Mouse (Mus musculus): Measurements from ENCODE around the gene Camta1.

DNA sequence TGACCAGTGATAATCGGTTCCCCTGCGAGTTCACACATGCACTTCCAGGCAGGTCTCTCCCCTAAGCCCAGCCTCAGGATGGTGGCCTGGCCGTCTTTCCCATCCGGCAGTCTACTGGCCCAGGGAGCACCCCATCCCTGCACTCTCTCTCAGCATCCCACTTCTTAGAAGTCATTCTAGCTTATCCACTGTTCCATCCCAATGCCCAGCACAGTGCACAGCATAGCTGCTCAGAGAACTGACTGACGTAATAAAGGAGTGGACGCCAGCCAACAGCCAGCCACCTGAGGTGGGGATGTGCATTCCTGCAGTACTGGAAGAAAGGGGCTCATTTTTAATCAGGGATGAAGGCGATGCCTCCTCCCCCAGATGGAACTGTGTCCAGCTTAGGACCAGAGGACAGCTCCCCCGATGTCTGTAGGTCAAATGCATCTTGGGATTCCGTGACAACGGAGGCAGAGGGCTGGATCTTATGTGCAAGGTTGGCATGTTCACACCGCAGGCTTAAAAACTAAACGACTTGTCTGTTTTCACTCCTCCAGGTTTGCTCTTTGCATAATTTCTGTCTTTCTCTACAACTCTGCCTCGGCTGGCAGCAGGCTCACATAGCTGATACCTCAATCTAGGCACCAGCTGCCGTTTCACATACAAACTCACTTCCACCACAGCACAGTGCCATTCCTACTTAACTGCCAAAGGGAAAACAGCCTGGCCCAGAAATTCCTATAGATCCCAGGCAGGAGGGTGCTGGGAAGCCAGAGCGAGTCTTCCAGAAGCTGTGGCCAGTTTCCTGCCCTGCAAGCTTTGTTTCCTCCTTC lies 285.2 kb downstream of the Camta1 start:
- TF ChIP-seq CTCF (IDR thresholded peaks at IDR 0.05; ENCODE audit: borderline replicate concordance, insufficient read depth, low read depth, low read length) (no peak), POLR2A (IDR thresholded peaks at IDR 0.05; ENCODE audit: borderline replicate concordance, insufficient read depth, low read length) (no peak)
